Mouse (Mus musculus) stomach, postnatal 0 days (tissue): ENCODE results near the gene Nkpd1.

Source experiments
- CTCF ChIP-seq: IDR thresholded peaks from 2 replicates; pipeline ENCODE4 v1.5.1; 2016; ENCODE audit warnings: antibody characterized with exemption, low read depth, mild to moderate bottlenecking, moderate library complexity
- EP300 ChIP-seq: optimal IDR thresholded peaks from 2 replicates; pipeline ENCODE3; 2016; ENCODE audit warnings: antibody characterized with exemption

GRCm38 (mm10) chr7:19486549-19486948, 31.1 kb upstream of the Nkpd1 start:
- TF ChIP-seq CTCF = no peak
- no peak for TF ChIP-seq EP300
